Mouse (Mus musculus): ENCODE measurements around the gene St6galnac3. TPM values are rescaled to one million over a fixed set of nuclear protein-coding genes. Genes with fewer than 3 reads are reported as not detected.
"Not testable (repeated sequence)": the region's sequence is repeated elsewhere in the genome, so short reads cannot be mapped to it uniquely, and the experiment has no call there.

St6galnac3 gene
- polyA plus RNA-seq, 1 experiment from 2014 or later, result 26.6 TPM

- no peak for ATAC-seq (ENCODE audit: low FRiP score, low TSS enrichment)
- Histone ChIP-seq H3K36me3 (ENCODE audit: control insufficient read depth, insufficient read depth, low read length) (no peaks in the 10 kb centered on the region), H3K9ac (replicated peaks; ENCODE audit: low read length) (no peak overlapping the region), H3K4me2 (ENCODE audit: low read length) (no peak overlapping the region), H3K4me3 (replicated peaks; ENCODE audit: low read depth, low read length) (no peak overlapping the region), H3K4me1 (ENCODE audit: control insufficient read depth, insufficient read depth, low read length) (no peaks in the 10 kb centered on the region), H3K27ac (replicated peaks; ENCODE audit: low read depth, low read length) (no peak overlapping the region), H3K9me3 (ENCODE audit: control insufficient read depth, low read length) (no peaks in the 10 kb centered on the region), H3K27me3 (ENCODE audit: control insufficient read depth, insufficient read depth, low read length) (no peaks in the 10 kb centered on the region)
- no peak for DNase-seq
- WGBS, result 95% methylated on average over 9 of the region's 9 CpGs
These were observed 330.8 kb downstream of the St6galnac3 start for GRCm38 (mm10) chr3:153394224-153394623.

- not testable (repeated sequence) for H3K27ac ChIP-seq (replicated peaks; ENCODE audit: low read depth, low read length); H3K4me1 ChIP-seq (ENCODE audit: control insufficient read depth, insufficient read depth, low read length); H3K4me3 ChIP-seq (replicated peaks; ENCODE audit: low read depth, low read length); H3K27me3 ChIP-seq (ENCODE audit: control insufficient read depth, insufficient read depth, low read length); ATAC-seq (ENCODE audit: low FRiP score, low TSS enrichment); H3K9me3 ChIP-seq (ENCODE audit: control insufficient read depth, low read length); H3K36me3 ChIP-seq (ENCODE audit: control insufficient read depth, insufficient read depth, low read length); H3K9ac ChIP-seq (replicated peaks; ENCODE audit: low read length); H3K4me2 ChIP-seq (ENCODE audit: low read length)
- DNase-seq, result peak; percentile 33
- 72% methylated on average over 1 of the region's 1 CpGs for WGBS
These were observed 333.5 kb downstream of the St6galnac3 start for GRCm38 (mm10) chr3:153391451-153391850.

- H3K4me2 ChIP-seq (ENCODE audit: low read length); H3K4me1 ChIP-seq (ENCODE audit: control insufficient read depth, insufficient read depth, low read length); H3K27me3 ChIP-seq (ENCODE audit: control insufficient read depth, insufficient read depth, low read length); H3K9ac ChIP-seq (replicated peaks; ENCODE audit: low read length); ATAC-seq (ENCODE audit: low FRiP score, low TSS enrichment); H3K27ac ChIP-seq (replicated peaks; ENCODE audit: low read depth, low read length); H3K9me3 ChIP-seq (ENCODE audit: control insufficient read depth, low read length); DNase-seq; H3K36me3 ChIP-seq (ENCODE audit: control insufficient read depth, insufficient read depth, low read length); H3K4me3 ChIP-seq (replicated peaks; ENCODE audit: low read depth, low read length): not testable (repeated sequence)
- 78% methylated on average over 5 of the region's 5 CpGs for WGBS
These were observed 340.3 kb downstream of the St6galnac3 start for GRCm38 (mm10) chr3:153384651-153385050.

GRCm38 (mm10) chr3:153383656-153384055 lies 341.3 kb downstream of the St6galnac3 start:
- no peak for ATAC-seq (ENCODE audit: low FRiP score, low TSS enrichment)
- DNase-seq, result no peak
- Histone ChIP-seq H3K27me3 (ENCODE audit: control insufficient read depth, insufficient read depth, low read length) (no peaks in the 10 kb centered on the region), H3K4me3 (replicated peaks; ENCODE audit: low read depth, low read length) (no peak overlapping the region), H3K27ac (replicated peaks; ENCODE audit: low read depth, low read length) (no peak overlapping the region), H3K9ac (replicated peaks; ENCODE audit: low read length) (no peak overlapping the region), H3K4me1 (ENCODE audit: control insufficient read depth, insufficient read depth, low read length) (no peaks in the 10 kb centered on the region), H3K36me3 (ENCODE audit: control insufficient read depth, insufficient read depth, low read length) (no peaks in the 10 kb centered on the region), H3K4me2 (ENCODE audit: low read length) (no peak overlapping the region), H3K9me3 (ENCODE audit: control insufficient read depth, low read length) (no peaks in the 10 kb centered on the region)
- WGBS, result 99% methylated on average over 2 of the region's 2 CpGs

GRCm38 (mm10) chr3:153365057-153365755 lies 359.8 kb downstream of the St6galnac3 start:
- no peaks in the 10 kb centered on the region for H3K9me3 ChIP-seq (ENCODE audit: control insufficient read depth, low read length)
- no peak overlapping the region for H3K27ac ChIP-seq (replicated peaks; ENCODE audit: low read depth, low read length)
- DNase-seq, result no peak
- H3K36me3 ChIP-seq (ENCODE audit: control insufficient read depth, insufficient read depth, low read length), result no peaks in the 10 kb centered on the region
- no peak overlapping the region for H3K4me3 ChIP-seq (replicated peaks; ENCODE audit: low read depth, low read length)
- no peak overlapping the region for H3K4me2 ChIP-seq (ENCODE audit: low read length)
- no peaks in the 10 kb centered on the region for H3K27me3 ChIP-seq (ENCODE audit: control insufficient read depth, insufficient read depth, low read length)
- H3K9ac ChIP-seq (replicated peaks; ENCODE audit: low read length), result no peak overlapping the region
- 49% methylated on average over 10 of the region's 10 CpGs for WGBS
- no peak for ATAC-seq (ENCODE audit: low FRiP score, low TSS enrichment)
- H3K4me1 ChIP-seq (ENCODE audit: control insufficient read depth, insufficient read depth, low read length), result peaks cover 12% of the 10 kb centered on the region

GRCm38 (mm10) chr3:153364366-153364765 lies 360.6 kb downstream of the St6galnac3 start:
- Histone ChIP-seq H3K27me3 (ENCODE audit: control insufficient read depth, insufficient read depth, low read length) (no peaks in the 10 kb centered on the region), H3K9ac (replicated peaks; ENCODE audit: low read length) (no peak overlapping the region), H3K9me3 (ENCODE audit: control insufficient read depth, low read length) (no peaks in the 10 kb centered on the region), H3K4me2 (ENCODE audit: low read length) (no peak overlapping the region), H3K4me3 (replicated peaks; ENCODE audit: low read depth, low read length) (no peak overlapping the region), H3K27ac (replicated peaks; ENCODE audit: low read depth, low read length) (no peak overlapping the region), H3K4me1 (ENCODE audit: control insufficient read depth, insufficient read depth, low read length) (peaks cover 12% of the 10 kb centered on the region), H3K36me3 (ENCODE audit: control insufficient read depth, insufficient read depth, low read length) (no peaks in the 10 kb centered on the region)
- ATAC-seq (ENCODE audit: low FRiP score, low TSS enrichment) (no peak), DNase-seq (no peak)
- WGBS, result 100% methylated on average over 3 of the region's 3 CpGs

- no peaks in the 10 kb centered on the region for H3K36me3 ChIP-seq (ENCODE audit: control insufficient read depth, insufficient read depth, low read length)
- ATAC-seq (ENCODE audit: low FRiP score, low TSS enrichment) (no peak), DNase-seq (no peak)
- peaks cover 10% of the 10 kb centered on the region; the same call in 1 of the 2 replicates for H3K4me1 ChIP-seq (ENCODE audit: control insufficient read depth, insufficient read depth, low read length)
- H3K9me3 ChIP-seq (ENCODE audit: control insufficient read depth, low read length), result no peaks in the 10 kb centered on the region
- no peak overlapping the region for H3K4me2 ChIP-seq (ENCODE audit: low read length)
- H3K9ac ChIP-seq (replicated peaks; ENCODE audit: low read length), result no peak overlapping the region
- no peaks in the 10 kb centered on the region for H3K27me3 ChIP-seq (ENCODE audit: control insufficient read depth, insufficient read depth, low read length)
- H3K27ac ChIP-seq (replicated peaks; ENCODE audit: low read depth, low read length), result no peak overlapping the region
- no peak overlapping the region for H3K4me3 ChIP-seq (replicated peaks; ENCODE audit: low read depth, low read length)
- WGBS, result 97% methylated on average over 3 of the region's 3 CpGs
These were observed 365.0 kb downstream of the St6galnac3 start for GRCm38 (mm10) chr3:153359966-153360365.

GRCm38 (mm10) chr3:153356071-153356470 lies 368.9 kb downstream of the St6galnac3 start:
- ATAC-seq (ENCODE audit: low FRiP score, low TSS enrichment), result no peak
- 34% methylated on average over 1 of the region's 1 CpGs for WGBS

GRCm38 (mm10) chr3:153354988-153355297 lies 370.0 kb downstream of the St6galnac3 start:
- Histone ChIP-seq H3K27me3 (ENCODE audit: control insufficient read depth, insufficient read depth, low read length) (no peaks in the 10 kb centered on the region), H3K9ac (replicated peaks; ENCODE audit: low read length) (no peak overlapping the region), H3K9me3 (ENCODE audit: control insufficient read depth, low read length) (no peaks in the 10 kb centered on the region), H3K4me1 (ENCODE audit: control insufficient read depth, insufficient read depth, low read length) (peaks cover 8% of the 10 kb centered on the region), H3K36me3 (ENCODE audit: control insufficient read depth, insufficient read depth, low read length) (no peaks in the 10 kb centered on the region), H3K27ac (replicated peaks; ENCODE audit: low read depth, low read length) (no peak overlapping the region), H3K4me3 (replicated peaks; ENCODE audit: low read depth, low read length) (no peak overlapping the region), H3K4me2 (ENCODE audit: low read length) (no peak overlapping the region)
- WGBS, result 81% methylated on average over 3 of the region's 3 CpGs
- ATAC-seq (ENCODE audit: low FRiP score, low TSS enrichment), result no peak
- DNase-seq, result no peak

More at GRCm38 (mm10) chr3:153356071-153356470, 368.9 kb downstream of the St6galnac3 start:
- H3K4me2 ChIP-seq (ENCODE audit: low read length), result no peak overlapping the region
- H3K4me3 ChIP-seq (replicated peaks; ENCODE audit: low read depth, low read length), result no peak overlapping the region
- no peaks in the 10 kb centered on the region for H3K36me3 ChIP-seq (ENCODE audit: control insufficient read depth, insufficient read depth, low read length)
- H3K27me3 ChIP-seq (ENCODE audit: control insufficient read depth, insufficient read depth, low read length), result no peaks in the 10 kb centered on the region
- H3K4me1 ChIP-seq (ENCODE audit: control insufficient read depth, insufficient read depth, low read length), result peaks cover 4% of the 10 kb centered on the region; the same call in 1 of the 2 replicates
- H3K9me3 ChIP-seq (ENCODE audit: control insufficient read depth, low read length), result no peaks in the 10 kb centered on the region
- H3K27ac ChIP-seq (replicated peaks; ENCODE audit: low read depth, low read length), result no peak overlapping the region
- no peak for DNase-seq
- no peak overlapping the region for H3K9ac ChIP-seq (replicated peaks; ENCODE audit: low read length)

Data from midbrain, embryonic 14.5 days (tissue).